Mouse (Mus musculus): Measurements from ENCODE around the gene 9830107B12Rik.

The 9830107B12Rik gene

DNA sequence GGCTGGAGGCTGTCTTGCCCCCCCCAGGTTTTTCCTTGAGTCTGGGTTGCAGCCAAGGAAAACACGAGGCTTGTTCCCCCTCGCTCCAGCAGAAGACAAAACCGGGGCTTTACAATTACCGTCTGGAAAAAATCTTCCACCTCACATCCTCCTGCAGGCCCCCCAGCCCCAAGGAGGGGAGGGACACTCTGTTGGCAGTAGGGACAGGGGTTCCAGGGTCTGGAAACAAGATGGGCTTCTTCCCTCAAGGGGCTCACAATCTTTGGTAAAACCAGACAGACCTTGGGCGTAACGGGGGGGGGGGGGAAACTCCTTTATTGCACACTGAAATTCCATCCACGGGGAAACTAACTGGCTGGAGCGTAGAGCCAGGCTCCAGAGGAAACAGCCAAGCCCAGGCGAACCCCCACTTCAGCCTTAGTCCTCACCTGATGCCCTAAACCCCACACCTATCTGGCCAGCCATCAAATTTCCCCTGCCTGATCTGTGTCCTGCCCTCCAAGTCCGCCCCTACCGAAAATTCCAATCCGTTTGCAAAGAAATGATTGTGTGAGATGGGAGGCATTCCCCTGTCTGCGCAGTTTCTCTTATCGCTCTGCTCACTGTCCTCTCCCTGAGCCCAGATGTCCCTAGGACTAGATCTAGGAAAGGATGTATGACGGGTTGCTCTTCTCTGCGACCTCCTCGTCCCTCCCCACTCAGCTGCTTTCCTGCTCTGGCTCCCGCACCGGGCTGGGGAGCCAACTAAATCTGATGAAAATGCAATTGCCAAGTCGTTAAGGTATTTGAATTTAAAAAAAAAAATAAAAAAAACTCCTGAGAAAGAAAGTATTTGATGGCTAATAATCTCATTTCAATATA is 51.0 kb downstream of the 9830107B12Rik start:
- DNase-seq: no peak

DNA sequence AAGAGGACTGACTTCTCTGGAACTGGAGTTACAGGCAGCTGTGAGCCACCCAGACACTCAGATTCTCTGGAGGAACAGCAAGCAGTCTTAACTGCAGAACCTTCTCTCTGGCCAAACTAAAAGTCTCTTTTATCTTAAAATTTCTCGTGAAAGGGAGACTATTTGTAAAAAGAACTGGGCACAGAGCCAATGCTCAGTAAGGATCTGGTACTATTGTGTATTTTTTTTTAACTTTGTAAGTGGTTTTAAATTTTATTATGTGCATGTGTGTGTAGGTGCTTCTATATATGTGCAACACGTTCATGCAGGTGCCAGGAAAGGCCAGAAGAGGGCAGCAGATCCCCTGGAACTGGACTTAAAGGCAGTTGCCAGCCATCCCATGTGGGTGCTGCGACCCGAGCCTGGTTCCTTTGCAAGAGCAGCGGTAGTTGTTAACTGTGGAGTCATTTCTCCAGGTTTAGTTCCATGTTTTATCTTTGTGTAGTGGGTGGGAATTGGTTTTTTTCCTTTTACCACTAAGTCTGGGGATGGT is 52.7 kb downstream of the 9830107B12Rik start:
- no peak for DNase-seq

DNA sequence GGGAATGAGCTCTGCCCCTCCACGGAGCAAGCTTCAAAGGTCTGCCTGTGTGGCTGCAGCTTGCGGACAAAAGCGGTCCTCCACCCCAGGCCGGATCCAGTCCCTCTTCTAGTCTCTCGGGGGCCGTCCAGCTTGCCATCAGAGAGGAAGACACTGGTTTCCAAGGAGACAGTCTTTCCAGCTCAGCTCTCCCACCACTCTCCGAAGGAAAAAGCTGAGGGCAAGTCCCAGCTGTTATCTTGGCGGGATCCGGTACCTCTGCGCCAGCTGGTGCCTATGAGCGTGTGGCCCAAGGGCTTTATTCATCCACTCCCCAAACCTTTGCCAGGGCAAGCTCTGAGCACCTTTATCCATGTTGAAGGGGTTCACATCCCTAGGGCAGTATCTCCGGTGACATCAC is 55.8 kb downstream of the 9830107B12Rik start:
- DNase-seq: no peak

DNA sequence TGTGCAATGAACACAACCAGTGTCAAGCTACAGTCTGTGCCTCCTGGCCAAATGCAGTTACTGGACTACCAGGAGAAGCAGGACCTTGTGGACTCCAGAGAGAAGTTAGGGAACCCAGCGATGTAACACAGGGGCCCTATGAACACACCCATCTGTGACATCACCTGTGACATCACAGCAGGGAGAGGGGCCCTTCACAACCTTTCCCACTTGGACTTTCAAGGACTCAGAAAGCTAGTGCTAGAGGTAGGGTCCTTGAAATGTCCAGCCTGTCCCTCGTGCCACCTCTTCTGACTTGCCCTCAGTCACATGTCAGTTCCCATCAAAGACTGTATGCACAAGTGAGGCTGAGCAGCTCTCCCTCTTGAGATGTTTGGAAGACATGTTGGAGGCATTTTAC is 56.6 kb downstream of the 9830107B12Rik start:
- DNase-seq: no peak

DNA sequence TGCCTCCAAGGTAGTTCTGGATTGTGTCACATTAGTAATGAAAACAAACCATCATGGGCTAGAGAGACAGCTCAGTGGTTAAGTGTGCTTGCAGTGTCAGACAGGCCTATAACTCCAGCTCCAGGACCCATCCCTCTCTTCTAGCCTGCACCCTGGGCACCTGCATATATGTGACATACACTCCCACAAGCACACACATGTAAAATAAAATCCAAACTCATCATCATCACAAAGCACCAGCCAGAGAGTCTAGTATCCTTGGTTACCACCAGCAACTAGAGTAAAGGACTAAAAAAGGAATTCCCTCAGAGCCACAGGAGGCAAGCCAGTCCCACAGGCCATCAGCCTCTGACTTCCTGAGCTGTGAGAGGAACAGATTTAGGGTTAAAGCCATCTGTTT is 57.0 kb downstream of the 9830107B12Rik start, which contains the start of gene 1700067P10Rik:
TSS of gene 1700067P10Rik (plus strand) at position 301 of the 400 bp plus-strand sequence.
- DNase-seq: no peak

DNA sequence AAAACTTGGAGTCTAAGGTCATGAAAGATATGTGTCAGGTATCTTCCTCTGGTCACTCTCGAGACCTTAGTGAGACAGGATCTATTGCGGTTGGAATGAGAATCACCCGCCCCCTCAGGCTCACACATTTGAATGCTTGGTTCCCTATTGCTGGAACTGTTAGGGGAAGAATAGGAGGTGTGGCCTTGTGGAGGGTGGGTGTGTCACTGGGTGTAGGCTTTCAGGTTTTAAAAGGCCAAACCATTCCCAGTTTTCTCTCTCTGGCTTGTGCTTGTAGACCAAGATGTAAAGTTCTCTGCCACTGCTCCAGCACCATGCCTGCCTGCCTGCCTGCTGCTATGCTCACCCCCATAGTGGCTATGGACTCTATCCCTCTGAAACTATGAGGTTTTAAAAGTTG is 65.4 kb downstream of the 9830107B12Rik start:
- no peak for DNase-seq
